ENCODE assay signal across 8 mouse cellular contexts in the genomic region with DNA sequence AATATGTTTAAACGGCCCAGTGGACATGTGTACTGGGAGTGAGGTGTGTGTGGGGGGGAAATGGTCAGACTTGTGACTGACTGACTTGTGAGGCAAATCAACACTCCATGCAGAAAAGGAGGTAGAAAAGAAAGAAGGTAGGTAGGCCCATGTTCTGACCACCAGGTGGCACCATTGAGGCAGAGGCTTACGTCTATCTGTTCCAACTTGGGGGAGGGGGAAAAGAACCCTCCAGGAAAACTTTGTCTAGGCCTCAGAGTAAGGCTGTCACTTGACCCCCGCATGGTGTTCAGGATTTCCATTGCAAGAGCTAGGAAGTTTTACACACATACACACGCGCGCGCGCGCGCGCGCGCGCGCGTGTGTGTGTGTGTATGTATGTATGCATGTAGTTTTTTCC. TPM values are rescaled to one million over a fixed set of nuclear protein-coding genes. Genes with fewer than 3 reads are reported as not detected.
DNase-seq lines count a peak whose midpoint lies in the region; ATAC-seq and TF ChIP-seq lines count a peak whose summit lies in the region.

No protein-coding gene starts in this region.

- no peaks in the 10 kb centered on the region for H3K36me3 ChIP-seq in E14TG2a.4 (ENCODE audit: insufficient read depth, low read length)
- no peaks in the 10 kb centered on the region for H3K36me3 ChIP-seq in forebrain, embryonic 10.5 days (replicated peaks)
- no peaks in the 10 kb centered on the region for H3K36me3 ChIP-seq in heart, embryonic 16.5 days (ENCODE audit: control insufficient read depth, insufficient read depth)
- H3K36me3 ChIP-seq in liver, embryonic 16.5 days (ENCODE audit: control insufficient read depth, insufficient read depth) = no peaks in the 10 kb centered on the region
- no peaks in the 10 kb centered on the region for H3K36me3 ChIP-seq in neural tube, embryonic 13.5 days

- peak overlapping the region; percentile 57 for H3K9ac ChIP-seq in heart, embryonic 16.5 days (ENCODE audit: low read length)
- no peak overlapping the region; the same call in 1 of the 2 replicates for H3K9ac ChIP-seq in liver, embryonic 16.5 days (ENCODE audit: low read depth, low read length)
- H3K9ac ChIP-seq in neural tube, embryonic 13.5 days = peak overlapping the region; percentile 45; the same call in 1 of the 2 replicates

- DNase-seq in c-Kit-negative CD71-positive TER-119-positive erythroid progenitor cells, embryonic 14.5 days (ENCODE audit: low read depth, low spot score) = peak; percentile 49
- DNase-seq in forebrain, embryonic 10.5 days (ENCODE audit: extremely low spot score, low spot score) = peak; percentile 80
- peak; percentile 83 to 91 for DNase-seq in kidney, postnatal 25 days
- peak; percentile 84 for DNase-seq in testis, postnatal 10 days (ENCODE audit: low spot score)

- H3K4me1 ChIP-seq in E14TG2a.4 (replicated peaks; ENCODE audit: low read depth, low read length) = peaks cover 16% of the 10 kb centered on the region
- peaks cover 46% of the 10 kb centered on the region for H3K4me1 ChIP-seq in forebrain, embryonic 10.5 days
- peaks cover 12% of the 10 kb centered on the region for H3K4me1 ChIP-seq in heart, embryonic 16.5 days (ENCODE audit: control insufficient read depth, insufficient read depth, low read length)
- peaks cover 10% of the 10 kb centered on the region for H3K4me1 ChIP-seq in liver, embryonic 16.5 days (ENCODE audit: control insufficient read depth, low read depth, low read length)
- peaks cover 38% of the 10 kb centered on the region for H3K4me1 ChIP-seq in neural tube, embryonic 13.5 days (replicated peaks)

- H3K4me3 ChIP-seq in E14TG2a.4 (replicated peaks; ENCODE audit: low read length) = no peak overlapping the region
- peak overlapping the region; percentile 68 for H3K4me3 ChIP-seq in forebrain, embryonic 10.5 days
- H3K4me3 ChIP-seq in heart, embryonic 16.5 days (ENCODE audit: low read length) = peak overlapping the region; percentile 79
- H3K4me3 ChIP-seq in liver, embryonic 16.5 days (ENCODE audit: low read depth, low read length) = peak overlapping the region; percentile 59
- peak overlapping the region; percentile 75 for H3K4me3 ChIP-seq in neural tube, embryonic 13.5 days

- WGBS in forebrain, embryonic 10.5 days = 11% methylated on average over 16 of the region's 16 CpGs
- WGBS in heart, embryonic 16.5 days = 11% methylated on average over 16 of the region's 16 CpGs
- WGBS in liver, embryonic 16.5 days (ENCODE audit: insufficient replicate concordance) = 7% methylated on average over 16 of the region's 16 CpGs
- 14% methylated on average over 16 of the region's 16 CpGs for WGBS in neural tube, embryonic 13.5 days

- H3K4me2 ChIP-seq in heart, embryonic 16.5 days (ENCODE audit: low read depth, low read length) = peak overlapping the region; percentile 94
- peak overlapping the region; percentile 95 for H3K4me2 ChIP-seq in liver, embryonic 16.5 days (ENCODE audit: low read depth, low read length)
- H3K4me2 ChIP-seq in neural tube, embryonic 13.5 days = peak overlapping the region; percentile 75

- H3K27me3 ChIP-seq in E14TG2a.4 (ENCODE audit: insufficient read depth, low read length) = peaks cover 28% of the 10 kb centered on the region
- H3K27me3 ChIP-seq in forebrain, embryonic 10.5 days (ENCODE audit: poor library complexity, severe bottlenecking) = peaks cover 30% of the 10 kb centered on the region
- no peaks in the 10 kb centered on the region for H3K27me3 ChIP-seq in heart, embryonic 16.5 days (ENCODE audit: control insufficient read depth, insufficient read depth, low read length)
- H3K27me3 ChIP-seq in liver, embryonic 16.5 days (ENCODE audit: control insufficient read depth, insufficient read depth, low read depth, low read length) = no peaks in the 10 kb centered on the region; the same call in 1 of the 2 replicates
- no peaks in the 10 kb centered on the region for H3K27me3 ChIP-seq in neural tube, embryonic 13.5 days

- H3K9me3 ChIP-seq in E14TG2a.4 (ENCODE audit: low read length) = no peaks in the 10 kb centered on the region
- H3K9me3 ChIP-seq in forebrain, embryonic 10.5 days = no peaks in the 10 kb centered on the region
- H3K9me3 ChIP-seq in heart, embryonic 16.5 days (replicated peaks; ENCODE audit: control insufficient read depth, low read length) = no peaks in the 10 kb centered on the region
- H3K9me3 ChIP-seq in liver, embryonic 16.5 days (replicated peaks; ENCODE audit: control insufficient read depth, low read length) = no peaks in the 10 kb centered on the region
- H3K9me3 ChIP-seq in neural tube, embryonic 13.5 days = no peaks in the 10 kb centered on the region

- H3K27ac ChIP-seq in forebrain, embryonic 10.5 days = no peak overlapping the region
- H3K27ac ChIP-seq in heart, embryonic 16.5 days (ENCODE audit: low read length) = no peak overlapping the region
- H3K27ac ChIP-seq in liver, embryonic 16.5 days (ENCODE audit: low read length) = no peak overlapping the region
- H3K27ac ChIP-seq in neural tube, embryonic 13.5 days (replicated peaks) = no peak overlapping the region

- peak; percentile 30; the same call in 1 of the 2 replicates for ATAC-seq in heart, embryonic 16.5 days (replicated peaks; ENCODE audit: extremely low read depth, insufficient read depth, low FRiP score)
- 0 out of 2 replicates have a peak, but pooled peaks have one; percentile 14 for ATAC-seq in liver, embryonic 16.5 days (ENCODE audit: low read depth)
- ATAC-seq in neural tube, embryonic 13.5 days (ENCODE audit: low read depth) = no peak

- peak; percentile 84 for TF ChIP-seq CTCF in E14TG2a.4 (conservative IDR thresholded peaks at IDR 0.05; ENCODE audit: low read length)

RNA-seq across cellular contexts. Expression of a gene that starts 1.8 kb away (rescaled TPM):
- polyA plus RNA-seq in forebrain, embryonic 10.5 days (2016; fragmentation: Nextera tagmentation; extraction: Ambion mirVana) = 3.2 and 3.5 TPM in 2 replicates
- polyA plus RNA-seq in heart, embryonic 16.5 days (2015; fragmentation: Nextera tagmentation; extraction: Ambion mirVana) = 3.6 and 3.7 TPM in 2 replicates
- polyA plus RNA-seq in liver, embryonic 16.5 days (2015; fragmentation: Nextera tagmentation; extraction: Ambion mirVana) = 0.82 and 0.92 TPM in 2 replicates
- polyA plus RNA-seq in neural tube, embryonic 13.5 days (2015; fragmentation: Nextera tagmentation; extraction: Ambion mirVana) = 24.4 and 34.6 TPM in 2 replicates

RNA-seq across cellular contexts. Expression of a gene that starts 54.7 kb away (rescaled TPM):
- not detected in 2 replicates for polyA plus RNA-seq in forebrain, embryonic 10.5 days (2016; fragmentation: Nextera tagmentation; extraction: Ambion mirVana)
- polyA plus RNA-seq in heart, embryonic 16.5 days (2015; fragmentation: Nextera tagmentation; extraction: Ambion mirVana) = not detected in 2 replicates
- polyA plus RNA-seq in liver, embryonic 16.5 days (2015; fragmentation: Nextera tagmentation; extraction: Ambion mirVana) = not detected in 2 replicates
- not detected in 2 replicates for polyA plus RNA-seq in neural tube, embryonic 13.5 days (2015; fragmentation: Nextera tagmentation; extraction: Ambion mirVana)
